Mouse (Mus musculus) midbrain, embryonic 16.5 days (tissue): ENCODE data around the gene Sdk1. TPM values are rescaled to one million over a fixed set of nuclear protein-coding genes. Genes with fewer than 3 reads are reported as not detected.

Source experiments
- ATAC-seq: fragments of 200-750 bp; cut with Nextera tagmentation; 2 replicates; pipeline ENCODE4 v1.8.0; 2017; ENCODE audit warnings: moderate TSS enrichment
- H3K27ac ChIP-seq: fragments of 300-500 bp; sonication (generic); 2 replicates; pipeline ENCODE4 v1.5.1; 2014; ENCODE audit warnings: mild to moderate bottlenecking, low read length, mixed read lengths
- H3K27me3 ChIP-seq: fragments of 300-500 bp; sonication (generic); 2 replicates; pipeline ENCODE4 v1.6.1; 2014; ENCODE audit warnings: low read depth, low read length, mixed read lengths; ENCODE audit not compliant: control insufficient read depth, insufficient read depth
- H3K36me3 ChIP-seq: fragments of 300-500 bp; sonication (generic); 2 replicates; pipeline ENCODE4 v1.6.1; 2014; ENCODE audit warnings: mild to moderate bottlenecking, low read length, moderate library complexity, mixed read lengths; ENCODE audit not compliant: control insufficient read depth, insufficient read depth
- H3K4me1 ChIP-seq: fragments of 300-500 bp; sonication (generic); 2 replicates; pipeline ENCODE4 v1.6.1; 2014; ENCODE audit warnings: mild to moderate bottlenecking, low read length, mixed read lengths; ENCODE audit not compliant: control insufficient read depth, insufficient read depth
- H3K4me2 ChIP-seq: fragments of 300-500 bp; sonication (generic); 2 replicates; pipeline ENCODE4 v1.6.1; 2014; ENCODE audit warnings: mild to moderate bottlenecking, low read length, mixed read lengths
- H3K4me3 ChIP-seq: fragments of 300-500 bp; sonication (generic); 2 replicates; pipeline ENCODE4 v1.5.1; 2014; ENCODE audit warnings: low read depth, mild to moderate bottlenecking, low read length, moderate library complexity, mixed read lengths
- H3K9ac ChIP-seq: fragments of 300-500 bp; sonication (generic); 2 replicates; pipeline ENCODE4 v1.6.1; 2014; ENCODE audit warnings: low read depth, low read length, mixed read lengths
- H3K9me3 ChIP-seq: fragments of 300-500 bp; sonication (generic); replicated peaks from 2 replicates; pipeline ENCODE4 v1.6.1; 2014; ENCODE audit warnings: mild to moderate bottlenecking, low read length, mixed read lengths; ENCODE audit not compliant: control insufficient read depth, poor library complexity, severe bottlenecking
- WGBS: fragments of 180-500 bp; shearing (Covaris S2); extraction: QIAGEN DNeasy Blood & Tissue Kit; methylation state at CpG from one replicate; pipeline ENCODE4 v1.1.7; 2014; 5-methylcytosine and 5-hydroxymethylcytosine counted together
- polyA plus RNA-seq: library from polyadenylated mRNA; unstranded; fragments of >200 nt; fragmentation: Nextera tagmentation; extraction: Ambion mirVana; gene quantifications from 2 replicates; pipeline ENCODE4 v1.2.1, GENCODE M21; 2015

Sdk1 gene
- polyA plus RNA-seq, 1 experiment from 2014 or later, result 2.5 TPM

GRCm38 (mm10) chr5:141433286-141433685, 192.0 kb downstream of the Sdk1 start:
- Histone ChIP-seq H3K27me3 (no peaks in the 10 kb centered on the region), H3K4me3 (no peak overlapping the region), H3K4me2 (no peak overlapping the region), H3K9me3 (no peaks in the 10 kb centered on the region), H3K9ac (no peak overlapping the region), H3K27ac (no peak overlapping the region), H3K36me3 (no peaks in the 10 kb centered on the region), H3K4me1 (peaks cover 12% of the 10 kb centered on the region)
- WGBS, result 59% methylated on average over 2 of the region's 2 CpGs
- no peak for ATAC-seq

GRCm38 (mm10) chr5:141447247-141447646, 206.0 kb downstream of the Sdk1 start:
- Histone ChIP-seq H3K27ac (no peak overlapping the region), H3K9ac (no peak overlapping the region), H3K9me3 (no peaks in the 10 kb centered on the region; the same call in 1 of the 2 replicates), H3K27me3 (no peaks in the 10 kb centered on the region), H3K4me2 (no peak overlapping the region), H3K4me3 (no peak overlapping the region), H3K36me3 (no peaks in the 10 kb centered on the region), H3K4me1 (peaks cover 2% of the 10 kb centered on the region; the same call in 1 of the 2 replicates)
- 81% methylated on average over 1 of the region's 1 CpGs for WGBS
- ATAC-seq, result no peak

GRCm38 (mm10) chr5:141463417-141463816, 222.1 kb downstream of the Sdk1 start:
- Histone ChIP-seq H3K4me1 (no peaks in the 10 kb centered on the region), H3K27me3 (no peaks in the 10 kb centered on the region), H3K9me3 (no peaks in the 10 kb centered on the region), H3K36me3 (no peaks in the 10 kb centered on the region), H3K4me2 (no peak overlapping the region), H3K4me3 (no peak overlapping the region), H3K9ac (no peak overlapping the region), H3K27ac (no peak overlapping the region)
- no peak for ATAC-seq
- WGBS, result 87% methylated on average over 2 of the region's 2 CpGs

- Histone ChIP-seq H3K4me2 (no peak overlapping the region), H3K27me3 (no peaks in the 10 kb centered on the region), H3K9me3 (no peaks in the 10 kb centered on the region), H3K36me3 (no peaks in the 10 kb centered on the region), H3K4me1 (peaks cover 3% of the 10 kb centered on the region; the same call in 1 of the 2 replicates), H3K27ac (no peak overlapping the region), H3K9ac (no peak overlapping the region), H3K4me3 (no peak overlapping the region)
- no peak for ATAC-seq
- 25% methylated on average over 5 of the region's 5 CpGs for WGBS
These were observed 227.5 kb downstream of the Sdk1 start for GRCm38 (mm10) chr5:141468821-141469220.

GRCm38 (mm10) chr5:141505281-141505680, 264.0 kb downstream of the Sdk1 start:
- Histone ChIP-seq H3K9ac (no peak overlapping the region), H3K4me2 (no peak overlapping the region), H3K27ac (no peak overlapping the region), H3K27me3 (no peaks in the 10 kb centered on the region), H3K36me3 (no peaks in the 10 kb centered on the region), H3K4me3 (no peak overlapping the region), H3K4me1 (no peaks in the 10 kb centered on the region), H3K9me3 (no peaks in the 10 kb centered on the region)
- 70% methylated on average over 6 of the region's 6 CpGs for WGBS
- no peak for ATAC-seq

GRCm38 (mm10) chr5:141506344-141506743, 265.1 kb downstream of the Sdk1 start:
- no peaks in the 10 kb centered on the region for H3K9me3 ChIP-seq
- H3K4me3 ChIP-seq, result no peak overlapping the region
- ATAC-seq, result no peak
- H3K27me3 ChIP-seq, result no peaks in the 10 kb centered on the region
- no peak overlapping the region for H3K9ac ChIP-seq
- H3K4me2 ChIP-seq, result no peak overlapping the region
- H3K27ac ChIP-seq, result no peak overlapping the region
- 94% methylated on average over 3 of the region's 3 CpGs for WGBS
- no peaks in the 10 kb centered on the region for H3K36me3 ChIP-seq
- no peaks in the 10 kb centered on the region for H3K4me1 ChIP-seq

GRCm38 (mm10) chr5:141524801-141525715, 283.8 kb downstream of the Sdk1 start:
- 45% methylated on average over 13 of the region's 13 CpGs for WGBS
- ATAC-seq, result no peak
- Histone ChIP-seq H3K36me3 (no peaks in the 10 kb centered on the region), H3K4me1 (peaks cover 12% of the 10 kb centered on the region), H3K27me3 (no peaks in the 10 kb centered on the region), H3K4me3 (no peak overlapping the region), H3K27ac (no peak overlapping the region), H3K9ac (no peak overlapping the region), H3K9me3 (no peaks in the 10 kb centered on the region), H3K4me2 (peak overlapping the region; percentile 14)

- Histone ChIP-seq H3K9ac (no peak overlapping the region), H3K27me3 (no peaks in the 10 kb centered on the region), H3K27ac (no peak overlapping the region), H3K36me3 (no peaks in the 10 kb centered on the region), H3K4me3 (no peak overlapping the region), H3K4me1 (peaks cover 6% of the 10 kb centered on the region; the same call in 1 of the 2 replicates), H3K9me3 (no peaks in the 10 kb centered on the region), H3K4me2 (no peak overlapping the region)
- WGBS, result 57% methylated on average over 5 of the region's 5 CpGs
- ATAC-seq, result no peak
These were observed 298.9 kb downstream of the Sdk1 start for GRCm38 (mm10) chr5:141540193-141540592.

- peaks cover 6% of the 10 kb centered on the region; the same call in 1 of the 2 replicates for H3K4me1 ChIP-seq
- ATAC-seq, result 0 out of 2 replicates have a peak, but pooled peaks have one; percentile 8
- no peak overlapping the region for H3K27ac ChIP-seq
- H3K9me3 ChIP-seq, result no peaks in the 10 kb centered on the region
- no peaks in the 10 kb centered on the region for H3K27me3 ChIP-seq
- H3K4me2 ChIP-seq, result no peak overlapping the region
- H3K9ac ChIP-seq, result no peak overlapping the region
- 18% methylated on average over 8 of the region's 8 CpGs for WGBS
- H3K36me3 ChIP-seq, result no peaks in the 10 kb centered on the region
- no peak overlapping the region for H3K4me3 ChIP-seq
These were observed 301.8 kb downstream of the Sdk1 start for GRCm38 (mm10) chr5:141542890-141543666.
